Mouse (Mus musculus) lung, adult 2 months (tissue): ENCODE data around the gene Nrcam. TPM values are rescaled to one million over a fixed set of nuclear protein-coding genes. Genes with fewer than 3 reads are reported as not detected.

Experiments
- DNase-seq: peaks from one replicate; pipeline ENCODE4 v3.0.0; 2022
- H3K4me1 ChIP-seq: fragments of 200-500 bp; 2 replicates; pipeline ENCODE4 v1.6.1; 2011; ENCODE audit warnings: low read length; ENCODE audit not compliant: control insufficient read depth, insufficient read depth
- H3K4me3 ChIP-seq: fragments of 200-500 bp; replicated peaks from 2 replicates; pipeline ENCODE3; 2011; ENCODE audit warnings: low read depth, mild to moderate bottlenecking, control low read depth, low read length; ENCODE audit errors: extremely low read depth
- CTCF ChIP-seq: fragments of 200-500 bp; IDR thresholded peaks from 2 replicates; pipeline ENCODE4 v1.5.1; 2011; ENCODE audit warnings: mild to moderate bottlenecking, low read length, control low read depth; ENCODE audit not compliant: insufficient read depth
- POLR2A ChIP-seq: fragments of 200-500 bp; IDR thresholded peaks from 2 replicates; pipeline ENCODE4 v1.6.1; 2011; ENCODE audit warnings: low read depth, mild to moderate bottlenecking, control low read depth, low read length, borderline replicate concordance; ENCODE audit errors: extremely low read depth
- WGBS: fragments of 180-500 bp; shearing (Covaris S2); methylation state at CpG from one replicate; pipeline ENCODE4 v1.1.7; 2018; 5-methylcytosine and 5-hydroxymethylcytosine counted together
- polyA plus RNA-seq: library from polyadenylated mRNA; depleted of rRNA; stranded (reverse); fragments of >200 nt; gene quantifications from 2 replicates; pipeline ENCODE4 v1.2.3, GENCODE M21; 2012

Gene Nrcam
- polyA plus RNA-seq, 1 experiment, result 4.4 TPM

DNA sequence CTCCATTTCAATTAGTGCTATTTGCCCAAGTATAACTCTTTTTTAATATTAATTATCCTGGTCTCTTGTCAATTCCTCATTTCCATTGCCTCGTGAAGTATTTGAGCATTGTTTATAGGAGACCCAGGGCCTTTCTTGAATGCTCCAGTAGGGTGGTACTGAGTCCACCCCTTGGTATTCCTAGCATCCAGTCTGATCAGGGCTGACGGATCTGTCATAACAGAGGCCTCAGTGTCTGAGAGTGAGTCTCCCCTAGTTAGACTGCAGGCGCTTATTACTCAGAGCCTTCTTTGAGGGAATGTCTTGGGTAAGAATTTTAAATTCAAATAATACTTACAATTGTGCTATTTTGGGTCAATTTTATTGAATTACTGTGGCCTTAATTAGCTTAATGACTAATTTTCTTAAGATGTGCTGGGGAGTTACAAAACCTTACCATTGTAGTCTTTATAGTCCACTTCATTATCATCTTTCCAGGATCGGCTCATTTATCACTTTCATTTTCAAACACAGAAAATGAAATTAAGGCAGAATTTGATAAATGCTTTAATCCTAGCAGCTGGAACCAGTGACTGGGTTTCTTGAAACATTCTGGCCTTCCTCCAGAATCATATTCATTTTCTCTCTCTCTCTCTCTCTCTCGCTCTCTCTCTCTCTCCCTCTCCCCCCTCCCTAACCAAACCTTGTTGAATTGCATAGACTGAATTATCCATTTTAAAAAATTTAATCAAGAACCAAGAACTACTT, 61.9 kb downstream of the Nrcam start:
- no peak overlapping the region for H3K4me3 ChIP-seq
- DNase-seq, result no peak
- no peaks in the 10 kb centered on the region for H3K4me1 ChIP-seq
- WGBS, result 76% methylated on average over 5 of the region's 5 CpGs
- TF ChIP-seq POLR2A, result no peak
- no peak for TF ChIP-seq CTCF

DNA sequence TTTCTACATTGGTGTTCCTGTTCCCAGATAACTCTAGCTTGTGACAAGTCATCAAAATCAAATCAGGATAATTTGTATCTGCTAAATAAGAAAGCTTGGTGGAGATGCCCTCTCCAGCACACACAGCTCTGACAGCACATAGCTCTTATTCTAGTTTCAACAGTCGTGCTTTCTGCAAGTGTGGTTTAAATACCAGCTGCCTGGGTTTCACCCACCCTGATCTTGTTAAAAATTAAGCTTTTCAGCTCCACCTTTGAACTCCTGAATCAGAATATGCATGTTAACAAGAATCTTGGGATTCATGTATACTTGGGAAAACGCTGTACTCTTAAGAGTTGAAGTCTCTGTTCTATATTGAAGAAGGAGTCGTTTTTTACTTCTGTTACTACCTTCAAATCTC, 66.2 kb downstream of the Nrcam start:
- H3K4me3 ChIP-seq, result no peak overlapping the region
- whole genome bisulfite sequencing, result 60% methylated on average over 3 of the region's 3 CpGs
- no peak for DNase-seq
- H3K4me1 ChIP-seq, result no peaks in the 10 kb centered on the region
- TF ChIP-seq CTCF, result no peak
- TF ChIP-seq POLR2A, result no peak

DNA sequence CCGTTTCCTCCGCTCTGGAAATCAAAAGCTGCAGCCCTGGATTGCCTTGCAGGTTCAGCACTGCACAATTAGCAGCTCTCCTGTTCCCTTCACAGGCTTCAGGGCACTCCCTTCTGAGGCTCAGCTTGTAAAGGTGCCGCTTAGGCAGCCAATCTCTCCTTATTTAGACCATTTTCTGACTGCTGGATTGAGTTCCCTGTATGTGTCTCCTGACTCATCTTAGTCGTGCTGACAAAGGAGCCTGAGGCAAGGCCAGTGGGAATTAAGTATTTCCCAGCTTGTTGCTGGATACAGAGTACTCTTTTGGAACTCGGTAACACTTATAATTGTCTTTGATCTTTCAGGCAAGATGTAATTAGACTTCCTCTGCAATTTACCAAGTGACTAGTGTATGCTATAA, 69.1 kb downstream of the Nrcam start:
- DNase-seq, result no peak
- WGBS, result 58% methylated on average over 5 of the region's 5 CpGs

DNA sequence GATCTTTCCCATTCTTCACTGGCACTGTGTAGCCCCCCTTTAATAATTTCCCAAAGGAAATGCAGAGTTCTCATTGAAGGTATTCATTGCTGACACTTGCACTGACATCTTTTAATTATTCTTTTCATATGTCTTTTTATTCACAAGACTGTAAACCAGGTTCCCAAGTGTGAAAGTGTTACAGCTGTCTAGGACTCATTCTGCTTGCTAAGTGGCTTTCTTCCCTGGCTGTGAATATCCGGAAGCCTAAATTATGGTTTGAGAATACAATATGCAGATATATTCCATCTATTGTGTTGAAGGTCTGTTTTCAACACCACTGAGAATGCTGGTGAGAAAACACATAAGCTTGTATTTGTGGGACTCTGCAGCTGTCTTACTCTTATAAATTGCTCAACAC, 73.4 kb downstream of the Nrcam start:
- 85% methylated on average over 1 of the region's 1 CpGs for WGBS
- TF ChIP-seq CTCF (no peak), POLR2A (no peak)
- Histone ChIP-seq H3K4me3 (no peak overlapping the region), H3K4me1 (no peaks in the 10 kb centered on the region)
- no peak for DNase-seq

More for the DNA sequence above, 69.1 kb downstream of the Nrcam start:
- H3K4me1 ChIP-seq, result no peaks in the 10 kb centered on the region
- TF ChIP-seq POLR2A (no peak), CTCF (no peak)
- no peak overlapping the region for H3K4me3 ChIP-seq

DNA sequence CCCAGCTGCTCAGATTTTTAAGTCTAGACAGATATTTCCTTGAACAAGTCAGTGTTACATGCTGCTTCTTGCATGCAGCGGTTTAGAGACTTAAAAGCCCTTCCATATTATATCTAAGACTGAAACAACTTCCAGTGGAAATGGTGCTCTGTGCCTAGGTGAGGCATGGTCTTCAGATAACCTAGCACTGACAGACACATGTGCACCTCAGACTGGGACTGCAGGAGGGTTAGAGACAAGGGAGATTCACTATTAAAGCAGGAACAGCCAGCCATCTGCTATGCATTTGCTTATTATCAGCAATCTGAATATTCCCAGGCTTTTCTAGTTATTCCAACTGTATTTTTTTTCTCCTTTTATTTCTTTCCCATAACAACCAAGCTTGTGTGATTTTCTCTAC, 74.6 kb downstream of the Nrcam start:
- TF ChIP-seq POLR2A (no peak), CTCF (no peak)
- Histone ChIP-seq H3K4me3 (no peak overlapping the region), H3K4me1 (no peaks in the 10 kb centered on the region)
- DNase-seq, result no peak
- 81% methylated on average over 1 of the region's 1 CpGs for WGBS

DNA sequence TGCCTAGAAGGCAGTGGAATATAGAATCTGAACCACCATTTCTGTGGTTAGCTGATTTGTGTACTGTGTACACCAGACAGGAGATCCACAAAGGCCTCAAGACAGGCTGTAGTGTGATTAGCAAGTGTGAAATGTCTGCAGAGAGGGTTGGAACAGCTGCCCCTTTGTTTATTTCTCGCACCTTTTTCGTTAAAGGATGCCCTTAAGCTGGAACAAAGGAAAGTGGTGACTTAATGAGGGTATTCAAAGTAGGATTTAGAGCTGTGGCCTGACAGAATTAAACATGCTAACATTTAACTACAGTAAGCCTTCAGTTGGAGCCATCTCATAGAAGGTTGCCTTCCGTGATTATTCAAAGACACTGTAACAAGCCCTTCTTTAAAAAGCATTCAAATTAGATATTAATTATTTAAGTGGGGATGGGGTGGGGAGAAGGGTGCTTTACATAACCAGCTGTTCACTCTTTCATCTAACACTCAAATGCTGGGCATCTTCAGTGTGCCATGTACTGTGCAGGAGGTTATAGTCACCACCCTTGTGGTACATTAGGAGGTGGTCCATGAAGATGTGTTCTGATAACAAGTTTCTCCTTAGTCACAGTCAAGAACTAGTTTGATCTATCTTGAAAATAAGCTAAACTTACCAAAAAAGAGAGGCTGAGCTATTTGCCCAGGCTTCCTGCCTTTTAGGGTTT, 75.2 kb downstream of the Nrcam start:
- WGBS, result 55% methylated on average over 3 of the region's 3 CpGs
- no peak overlapping the region for H3K4me3 ChIP-seq
- no peak for DNase-seq
- no peaks in the 10 kb centered on the region for H3K4me1 ChIP-seq
- TF ChIP-seq CTCF (no peak), POLR2A (no peak)

DNA sequence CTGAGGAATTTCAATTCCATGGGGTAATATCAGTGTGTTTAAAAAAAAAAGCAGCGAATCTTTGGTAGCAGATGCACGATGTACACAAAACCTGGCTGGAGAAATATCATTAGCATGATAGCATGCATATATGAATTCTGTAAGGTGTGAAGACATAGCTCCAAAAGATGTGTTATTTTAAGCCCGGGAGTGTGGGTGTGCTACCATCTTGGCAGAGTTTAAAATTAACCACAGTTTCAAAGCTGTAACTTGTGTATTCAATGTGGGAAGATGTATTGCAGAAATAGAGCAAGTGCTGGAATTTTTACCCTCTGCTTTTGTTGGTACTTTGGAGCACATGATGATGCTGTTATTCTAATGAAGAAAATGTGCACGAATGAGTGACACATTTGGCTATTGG, 81.1 kb downstream of the Nrcam start:
- no peak overlapping the region for H3K4me3 ChIP-seq
- 82% methylated on average over 4 of the region's 4 CpGs for WGBS
- no peak for TF ChIP-seq POLR2A
- no peak for DNase-seq
- no peaks in the 10 kb centered on the region for H3K4me1 ChIP-seq

DNA sequence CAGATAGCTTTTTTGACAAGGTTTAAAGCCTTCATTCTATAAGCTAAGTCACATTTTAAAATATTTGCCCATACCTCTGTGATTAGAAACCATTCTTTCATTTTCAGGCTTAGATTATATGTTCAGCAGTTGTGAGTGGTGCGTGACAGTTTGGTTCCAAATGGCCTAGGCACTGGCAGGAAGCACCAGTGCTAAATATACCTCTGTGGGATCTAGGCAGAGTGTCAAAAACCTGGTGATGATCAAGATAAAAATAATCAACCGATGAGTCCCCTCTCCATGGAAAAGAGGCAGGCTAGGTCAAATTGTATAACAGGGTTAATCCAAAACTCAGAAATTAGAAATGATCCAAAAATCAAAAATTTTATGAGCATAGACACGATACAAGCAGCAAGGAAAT, 82.3 kb downstream of the Nrcam start:
- TF ChIP-seq POLR2A, result no peak
- no peak for TF ChIP-seq CTCF
- no peaks in the 10 kb centered on the region for H3K4me1 ChIP-seq
- DNase-seq, result no peak
- WGBS, result 46% methylated on average over 3 of the region's 3 CpGs
- H3K4me3 ChIP-seq, result no peak overlapping the region

DNA sequence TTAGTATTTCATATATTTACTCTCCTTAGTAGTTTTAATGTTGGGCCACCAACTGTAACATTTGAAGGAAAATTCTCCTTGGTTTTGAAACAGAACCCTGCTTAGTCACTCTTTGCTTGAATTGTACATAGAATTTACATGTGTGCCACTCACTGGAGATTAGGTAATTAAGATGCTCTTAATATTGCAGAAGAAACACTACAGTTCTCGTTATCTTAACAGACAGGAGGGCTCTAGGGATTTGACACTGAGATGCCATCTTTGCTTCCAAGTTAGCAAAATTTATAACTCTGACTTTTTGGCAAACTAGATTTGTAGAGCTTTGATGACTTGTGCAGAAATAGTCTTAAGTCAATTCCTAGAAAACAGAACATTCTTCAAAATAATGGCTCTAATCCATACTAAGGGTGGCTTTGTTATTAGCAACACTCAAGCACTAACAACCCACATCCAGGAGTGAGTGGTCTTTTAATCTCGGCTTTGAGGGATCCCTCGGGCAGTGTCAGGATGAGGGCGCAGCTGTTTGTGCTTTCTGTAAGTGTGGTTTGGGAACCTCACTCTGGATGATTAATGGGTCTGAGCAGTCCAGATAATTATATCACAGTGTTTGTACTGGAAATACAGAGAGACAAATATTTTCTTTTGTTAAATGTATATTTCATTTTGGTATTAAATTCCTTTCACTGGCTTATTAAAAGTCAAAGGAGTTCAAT, 93.6 kb downstream of the Nrcam start:
- H3K4me1 ChIP-seq, result no peaks in the 10 kb centered on the region
- 54% methylated on average over 4 of the region's 4 CpGs for WGBS
- TF ChIP-seq POLR2A (no peak), CTCF (no peak)
- no peak overlapping the region for H3K4me3 ChIP-seq
- no peak for DNase-seq

DNA sequence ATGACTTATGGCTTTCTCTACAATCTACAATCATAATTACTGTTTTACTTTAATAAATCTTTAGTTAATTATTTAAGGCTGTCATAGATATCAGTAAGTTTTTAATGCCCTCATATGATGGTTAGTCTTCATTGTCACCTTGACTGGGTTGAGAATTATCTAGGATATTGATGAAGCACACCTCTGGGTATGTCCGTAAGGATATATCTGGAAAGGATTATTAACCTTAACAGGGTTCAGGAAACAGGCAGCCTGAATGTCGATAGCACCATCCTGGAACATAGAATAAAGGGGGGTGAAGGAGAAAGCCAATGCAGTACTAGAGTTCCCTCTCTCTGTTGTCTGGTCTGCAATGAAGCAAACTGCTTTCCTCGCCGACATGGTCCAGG, 94.2 kb downstream of the Nrcam start:
- WGBS, result 80% methylated on average over 4 of the region's 4 CpGs
- TF ChIP-seq POLR2A (no peak), CTCF (no peak)
- no peak overlapping the region for H3K4me3 ChIP-seq
- H3K4me1 ChIP-seq, result no peaks in the 10 kb centered on the region
- no peak for DNase-seq
